ENCODE assay signal across 16 mouse cellular contexts in genomic region chr11:53285885-53286284, GRCm38 (mm10).
"Had no signal": no experiment of that assay in that cellular context is flagged by ENCODE, and none has a peak within 500 bp of the region (broad histone marks: within the 10 kb centered on the region; RNA-seq: fewer than 3 reads in every experiment).

No protein-coding gene starts in this region.

- H3K27ac ChIP-seq: neural tube, embryonic 13.5 days; neural tube, embryonic 15.5 days; stomach, embryonic 15.5 days; stomach, postnatal 0 days had no signal

- H3K4me1 ChIP-seq: neural tube, embryonic 13.5 days; neural tube, embryonic 15.5 days; stomach, embryonic 15.5 days had no signal

- H3K9me3 ChIP-seq: neural tube, embryonic 13.5 days; neural tube, embryonic 15.5 days; stomach, embryonic 15.5 days had no signal

- DNase-seq: retina, postnatal 1 day; right cerebral cortex, adult 18-20 months; right cerebral cortex, postnatal 14 days; right cerebral cortex, postnatal 25 days; right cerebral cortex, postnatal 4 days; spleen, adult 18-20 months; thymus, adult 18-20 months; thymus, adult 2 months; thymus, postnatal 14 days; thymus, postnatal 25 days; thymus, postnatal 36 days; thymus, postnatal 4 days had no signal

- H3K4me3 ChIP-seq: neural tube, embryonic 13.5 days; neural tube, embryonic 15.5 days; stomach, embryonic 15.5 days had no signal

- H3K27me3 ChIP-seq: neural tube, embryonic 13.5 days; neural tube, embryonic 15.5 days; stomach, embryonic 15.5 days had no signal

- H3K4me2 ChIP-seq: neural tube, embryonic 13.5 days; neural tube, embryonic 15.5 days; stomach, embryonic 15.5 days had no signal

- H3K9ac ChIP-seq: neural tube, embryonic 13.5 days; neural tube, embryonic 15.5 days; stomach, embryonic 15.5 days had no signal
